Mouse (Mus musculus): ENCODE measurements around the gene Rtn4rl2. TPM values are rescaled to one million over a fixed set of nuclear protein-coding genes. Genes with fewer than 3 reads are reported as not detected.

The Rtn4rl2 gene
- total RNA-seq, 2 experiments from 2014 or later = 82.1 to 83.8 TPM

- no peak for DNase-seq (ENCODE audit: extremely low spot score in 1 of 2, low spot score in 2 of 2)
- intact Hi-C loops (cut with DNase I) = no loop called here
Observed at GRCm38 (mm10) chr2:84887411-84888271, 1.1 kb upstream of the Rtn4rl2 start.

DNA sequence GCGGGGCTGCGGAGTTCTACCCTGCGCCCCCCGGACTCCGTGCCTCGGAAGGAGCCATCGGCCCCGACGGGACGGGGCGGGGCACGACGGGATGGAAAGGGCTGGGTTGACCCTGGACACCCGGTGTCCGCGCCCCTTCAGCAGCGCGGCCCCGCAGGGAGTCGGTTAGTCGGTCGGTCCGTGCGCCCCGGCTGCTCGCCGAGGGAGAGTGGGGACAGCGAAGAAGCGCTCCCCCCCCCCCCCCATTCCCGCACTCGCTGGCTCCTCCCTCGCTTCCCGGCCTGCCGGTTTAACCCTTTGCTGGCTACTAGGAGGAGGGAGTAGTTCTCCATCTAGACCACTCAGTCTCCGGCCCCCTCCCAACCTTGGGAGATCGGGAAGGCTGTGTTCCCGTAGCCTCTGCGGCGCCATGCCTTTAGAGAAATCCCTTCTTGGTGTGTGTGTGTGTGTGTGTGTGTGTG, 341 bp upstream of the Rtn4rl2 start:
- intact Hi-C loops (cut with DNase I) = no loop called here

GRCm38 (mm10) chr2:84885084-84886055, 1.1 kb downstream of the Rtn4rl2 start:
- peak in 1 of 2 experiments; percentile 33 for DNase-seq (ENCODE audit: extremely low spot score in 1 of 2, low spot score in 2 of 2)
- intact Hi-C loops (cut with DNase I) = no loop called here

More for the DNA sequence above, 341 bp upstream of the Rtn4rl2 start:
- peak in 1 of 2 experiments; percentile 79 for DNase-seq (ENCODE audit: extremely low spot score in 1 of 2, low spot score in 2 of 2)

DNA sequence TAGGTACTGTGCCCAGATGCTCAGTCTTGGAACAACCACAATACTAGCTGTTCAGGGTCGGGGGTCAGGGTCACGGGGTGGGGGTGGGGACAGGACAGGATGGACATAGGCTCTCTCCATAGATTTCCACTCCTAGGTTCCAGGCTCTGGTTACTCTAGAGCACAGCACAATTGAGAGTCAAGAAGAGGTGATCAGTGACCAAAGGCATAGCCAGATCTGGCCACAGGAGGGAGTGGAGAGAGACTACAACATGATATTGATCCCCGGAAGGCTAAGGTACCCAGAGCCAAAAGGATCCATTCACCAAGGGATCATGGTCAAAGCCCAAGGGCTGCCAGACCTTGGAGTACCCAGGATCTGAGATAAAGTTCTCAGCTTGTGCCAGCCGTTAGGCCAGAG, 1.9 kb downstream of the Rtn4rl2 start:
- intact Hi-C loops (cut with DNase I) = no loop called here
- DNase-seq (ENCODE audit: extremely low spot score in 1 of 2, low spot score in 2 of 2) = no peak

DNA sequence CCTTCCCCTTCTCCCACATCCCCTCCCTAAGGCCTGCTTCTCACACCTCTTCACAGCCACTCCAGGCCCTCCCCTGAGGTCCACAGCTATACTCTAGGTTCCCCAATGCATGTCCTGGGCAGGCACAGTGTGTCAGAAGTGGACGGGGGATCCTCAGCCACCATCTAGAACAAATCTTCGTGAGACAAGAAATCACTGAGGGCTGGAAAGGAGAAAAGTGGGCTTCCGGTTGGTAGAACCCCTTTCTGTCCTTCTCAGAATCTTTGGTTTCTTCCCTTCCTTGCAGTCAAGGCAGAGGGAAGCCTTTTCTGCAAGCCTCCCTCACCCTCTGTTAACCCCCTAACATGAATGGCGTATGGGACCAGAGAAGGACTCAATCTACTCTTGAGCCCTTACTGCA, 2.6 kb downstream of the Rtn4rl2 start:
- intact Hi-C loops (cut with DNase I) = no loop called here
- DNase-seq (ENCODE audit: extremely low spot score in 1 of 2, low spot score in 2 of 2) = peak; percentile 1 to 12

DNA sequence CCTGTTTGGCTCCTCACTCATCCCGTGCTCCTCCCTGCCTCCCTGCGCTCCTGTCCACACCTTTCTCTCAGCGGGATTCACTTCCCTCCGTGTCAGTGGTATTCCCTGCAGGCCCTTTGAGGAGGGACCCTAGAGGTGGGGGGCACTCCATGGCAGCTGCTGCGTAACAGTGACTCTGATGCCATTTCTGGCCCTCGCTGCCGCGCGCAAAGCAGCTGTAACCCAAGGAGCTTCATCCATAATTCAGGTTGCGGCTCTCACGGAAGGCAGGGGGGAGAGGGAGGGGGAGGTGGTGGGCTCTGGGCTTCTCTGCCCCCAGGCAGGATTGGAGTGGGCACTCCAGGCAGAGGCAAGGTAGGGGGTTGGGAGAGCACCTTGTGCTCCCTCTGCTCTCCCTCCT, 3.0 kb downstream of the Rtn4rl2 start:
- DNase-seq (ENCODE audit: extremely low spot score in 1 of 2, low spot score in 2 of 2) = peak; percentile 3 to 37

GRCm38 (mm10) chr2:84883084-84883483, 3.4 kb downstream of the Rtn4rl2 start:
- DNase-seq (ENCODE audit: extremely low spot score in 1 of 2, low spot score in 2 of 2) = peak; percentile 0 to 31
- intact Hi-C loops (cut with DNase I) = no loop called here

More for the DNA sequence above, 3.0 kb downstream of the Rtn4rl2 start:
- intact Hi-C loops (cut with DNase I) = no loop called here

GRCm38 (mm10) chr2:84882606-84883005, 3.9 kb downstream of the Rtn4rl2 start:
- peak in 1 of 2 experiments; percentile 76 for DNase-seq (ENCODE audit: extremely low spot score in 1 of 2, low spot score in 2 of 2)
- intact Hi-C loops (cut with DNase I) = no loop called here

GRCm38 (mm10) chr2:84880590-84880989, 5.9 kb downstream of the Rtn4rl2 start:
- peak in 1 of 2 experiments; percentile 30 for DNase-seq (ENCODE audit: extremely low spot score in 1 of 2, low spot score in 2 of 2)
- intact Hi-C loops (cut with DNase I) = no loop called here

DNA sequence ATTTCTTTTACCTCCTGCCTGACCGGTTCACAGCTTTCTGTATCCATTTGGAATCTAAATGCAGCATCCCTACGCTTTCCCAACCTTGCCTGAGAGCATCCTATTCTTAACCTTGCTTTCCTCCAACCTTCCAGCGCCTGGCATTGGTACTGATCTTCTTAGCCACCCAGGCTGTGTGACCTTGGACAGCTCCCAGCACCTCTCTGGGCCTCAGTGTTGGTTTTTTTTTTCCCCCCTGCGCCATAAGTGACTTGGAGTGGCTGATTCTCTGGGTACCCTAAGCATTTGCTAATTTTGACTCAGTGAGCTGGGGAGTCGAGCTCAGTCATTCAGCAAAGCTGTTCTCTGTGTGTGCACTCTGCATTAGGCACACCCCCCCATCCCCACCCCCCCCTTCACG, 10.7 kb downstream of the Rtn4rl2 start:
- intact Hi-C loops (cut with DNase I) = no loop called here
- DNase-seq (ENCODE audit: extremely low spot score in 1 of 2, low spot score in 2 of 2) = no peak

GRCm38 (mm10) chr2:84872105-84872716, 14.3 kb downstream of the Rtn4rl2 start:
- DNase-seq (ENCODE audit: extremely low spot score in 1 of 2, low spot score in 2 of 2) = peak in 1 of 2 experiments; percentile 74
- intact Hi-C loops (cut with DNase I) = no loop called here

DNA sequence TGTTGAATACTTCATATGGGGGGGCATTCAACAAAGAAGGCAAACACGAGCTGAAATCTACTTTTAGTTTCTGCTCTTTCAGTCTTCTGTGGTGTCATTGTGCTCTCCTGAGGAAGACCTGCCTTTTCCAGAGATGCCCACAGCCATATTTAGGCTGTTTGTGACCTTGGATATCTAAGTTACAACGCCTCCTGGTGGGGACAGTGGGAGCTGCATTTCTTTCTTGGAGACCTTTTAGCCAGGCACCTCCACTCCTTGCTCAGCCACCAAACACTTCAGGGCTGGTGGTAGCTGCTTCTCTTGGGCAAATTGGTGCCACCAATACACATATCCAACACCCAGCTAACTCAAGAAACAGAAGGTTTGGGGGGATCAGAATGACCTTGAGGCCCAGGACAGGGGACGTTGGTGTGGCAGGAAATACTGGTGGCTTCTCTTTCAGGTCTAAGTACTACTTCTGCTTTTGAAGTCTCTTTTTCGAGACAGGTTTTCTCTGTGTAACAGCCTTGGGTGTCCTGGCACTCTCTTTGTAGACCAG, 15.8 kb downstream of the Rtn4rl2 start:
- intact Hi-C loops (cut with DNase I) = no loop called here
- no peak for DNase-seq (ENCODE audit: extremely low spot score in 1 of 2, low spot score in 2 of 2)

GRCm38 (mm10) chr2:84868977-84869376, 17.5 kb downstream of the Rtn4rl2 start:
- DNase-seq (ENCODE audit: extremely low spot score in 1 of 2, low spot score in 2 of 2) = no peak
- intact Hi-C loops (cut with DNase I) = no loop called here

- peak; percentile 75 to 77 for DNase-seq (ENCODE audit: extremely low spot score in 1 of 2, low spot score in 2 of 2)
- intact Hi-C loops (cut with DNase I) = no loop called here
Observed at GRCm38 (mm10) chr2:84868521-84868943, 18.0 kb downstream of the Rtn4rl2 start.

- intact Hi-C loops (cut with DNase I) = no loop called here
- DNase-seq (ENCODE audit: extremely low spot score in 1 of 2, low spot score in 2 of 2) = peak in 1 of 2 experiments; percentile 81
Observed at GRCm38 (mm10) chr2:84865616-84866571, 20.6 kb downstream of the Rtn4rl2 start.

DNA sequence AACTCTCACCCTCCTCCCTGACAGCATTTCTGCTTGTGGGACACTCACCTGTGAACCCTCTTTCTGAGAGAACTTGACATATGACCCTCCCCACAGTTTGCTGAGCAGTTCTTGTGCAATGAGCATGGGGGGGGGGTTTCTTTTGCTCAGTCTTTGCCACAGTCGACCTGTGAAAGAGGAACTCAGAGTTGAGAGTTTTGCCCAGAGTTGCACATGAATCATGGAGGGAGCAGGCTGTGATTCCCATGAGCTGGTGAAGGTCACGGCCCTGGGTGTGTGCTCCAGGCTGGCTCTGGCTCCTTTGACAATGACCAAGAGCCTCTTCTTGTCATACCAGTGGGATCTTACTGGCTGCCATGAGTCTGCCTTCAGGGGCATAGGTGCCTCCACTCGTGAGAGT, 24.3 kb downstream of the Rtn4rl2 start:
- DNase-seq (ENCODE audit: extremely low spot score in 1 of 2, low spot score in 2 of 2) = no peak
- intact Hi-C loops (cut with DNase I) = no loop called here

DNA sequence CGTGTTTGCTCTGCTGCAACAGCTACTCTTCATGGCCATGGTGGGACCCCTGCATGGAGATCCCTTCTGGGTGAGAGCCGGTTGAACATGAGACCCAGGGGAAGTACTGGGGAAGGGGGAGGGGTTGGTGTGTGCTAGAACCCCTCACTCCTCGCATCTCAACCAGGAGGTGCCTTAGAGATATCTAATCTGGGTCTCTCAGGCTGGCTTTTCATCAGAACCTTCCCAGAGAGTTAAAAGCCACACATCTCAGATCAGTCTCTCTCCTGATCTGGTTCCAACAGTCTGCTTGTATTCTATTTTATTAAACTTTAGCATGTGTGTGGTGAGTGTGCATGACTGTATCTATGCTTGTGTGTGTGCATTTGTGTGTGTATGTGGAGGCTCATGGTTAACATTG, 25.1 kb downstream of the Rtn4rl2 start:
- intact Hi-C loops (cut with DNase I) = no loop called here

More for the DNA sequence above, 25.1 kb downstream of the Rtn4rl2 start:
- DNase-seq (ENCODE audit: extremely low spot score in 1 of 2, low spot score in 2 of 2) = no peak
